Mouse (Mus musculus): ENCODE data around the gene Tjp1.
A peak's percentile ranks its signal among the peaks of the same experiment; 100 is the strongest.

DNA sequence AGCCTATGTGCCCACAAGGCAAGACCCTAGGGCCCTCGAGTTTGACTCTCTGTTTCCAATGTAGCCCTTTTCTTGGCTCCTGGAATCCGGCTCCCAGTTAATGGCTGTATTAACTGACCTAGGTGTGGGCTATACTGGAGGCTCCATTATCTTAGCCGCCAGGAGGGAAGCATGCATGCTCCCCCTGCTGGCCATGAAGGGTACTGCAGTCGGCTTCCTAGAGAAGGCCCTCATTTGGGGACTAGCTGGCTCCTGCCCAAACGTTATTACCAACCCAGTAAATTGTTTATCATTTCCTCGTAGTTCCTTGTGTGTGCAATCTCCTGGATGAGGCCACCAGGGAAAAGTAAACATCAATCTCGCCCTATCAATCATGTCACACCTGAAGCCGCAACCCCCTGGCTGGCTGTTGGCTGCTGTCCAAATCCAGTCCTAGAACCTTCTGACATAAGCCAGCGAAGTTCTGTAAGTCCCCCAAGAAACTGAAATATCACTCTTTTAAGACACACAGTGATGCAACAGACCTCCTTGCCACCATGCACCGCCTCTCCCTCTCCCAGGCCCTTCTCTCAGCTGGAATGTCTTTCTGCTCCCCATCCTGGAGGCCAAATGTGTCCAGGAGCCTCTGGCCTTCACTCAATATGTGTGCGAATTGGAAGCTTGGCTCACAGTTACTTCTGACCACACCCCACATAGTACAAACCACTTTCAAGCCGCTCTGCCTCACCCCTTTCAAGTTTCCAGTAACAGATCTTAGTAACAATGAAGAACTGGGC lies 7.6 kb downstream of the Tjp1 start:
- TF ChIP-seq POLR2A (IDR thresholded peaks at IDR 0.05; ENCODE audit: low read depth, low read length) (no peak), CTCF (IDR thresholded peaks at IDR 0.05; ENCODE audit: extremely low read depth, insufficient read depth, insufficient read length, insufficient replicate concordance) (peak; percentile 82; the same call in 1 of the 2 replicates)
